Mouse (Mus musculus): Measurements from ENCODE around the gene Kcnk15. TPM values are rescaled to one million over a fixed set of nuclear protein-coding genes. Genes with fewer than 3 reads are reported as not detected.

Kcnk15 gene
- polyA plus RNA-seq, 1 experiment from 2014 or later = not detected

DNA sequence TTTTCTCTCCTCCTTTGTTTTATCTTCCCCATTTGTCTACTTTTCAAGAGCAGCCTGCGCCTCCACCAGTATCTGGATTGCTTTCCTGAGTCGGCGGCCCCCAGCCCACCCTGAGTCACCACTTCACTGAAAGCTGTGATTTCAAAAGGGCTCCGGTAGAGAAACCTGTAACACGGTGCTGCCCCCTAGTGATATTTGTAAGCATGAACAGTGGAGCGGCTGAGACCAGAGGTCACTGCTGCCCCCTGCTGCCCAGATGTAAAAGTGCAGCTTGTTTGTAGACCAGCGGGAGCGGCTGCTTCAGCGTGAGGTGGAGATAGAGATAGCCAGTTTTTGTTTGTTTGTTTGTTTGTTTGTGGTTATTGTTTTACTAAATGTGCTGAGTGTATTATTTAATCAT is 15.4 kb upstream of the Kcnk15 start:
- no peaks in the 10 kb centered on the region for H3K36me3 ChIP-seq
- H3K4me3 ChIP-seq = no peak overlapping the region
- H3K4me1 ChIP-seq = no peaks in the 10 kb centered on the region
- no peaks in the 10 kb centered on the region for H3K9me3 ChIP-seq
- H3K9ac ChIP-seq = no peak overlapping the region
- 24% methylated on average over 9 of the region's 9 CpGs for WGBS
- no peak overlapping the region for H3K4me2 ChIP-seq (replicated peaks)
- no peak for ATAC-seq (ENCODE audit: low FRiP score, low read depth)
- no peak overlapping the region for H3K27ac ChIP-seq
- H3K27me3 ChIP-seq = no peaks in the 10 kb centered on the region

DNA sequence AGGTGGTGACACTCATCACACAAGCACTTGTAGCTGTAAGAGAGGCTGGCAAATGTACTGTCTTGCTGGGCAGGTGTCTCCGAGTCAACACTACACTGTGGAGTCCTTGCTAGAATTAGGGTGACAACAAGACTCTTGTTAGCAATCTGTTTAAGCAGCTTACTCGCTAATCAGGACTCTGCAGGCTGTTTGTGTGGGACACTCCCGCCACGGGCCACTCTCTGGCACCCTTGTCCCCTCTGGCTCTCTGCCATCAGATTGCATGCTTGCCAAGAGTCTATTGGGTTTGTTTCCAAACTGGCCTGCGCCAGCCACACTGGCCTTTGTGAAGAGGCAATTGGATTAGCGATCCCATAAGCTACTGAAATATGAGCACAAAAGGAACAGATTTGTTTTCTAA is 13.9 kb upstream of the Kcnk15 start:
- no peaks in the 10 kb centered on the region for H3K9me3 ChIP-seq
- H3K4me3 ChIP-seq = no peak overlapping the region
- no peak overlapping the region for H3K27ac ChIP-seq
- H3K9ac ChIP-seq = no peak overlapping the region
- no peak for ATAC-seq (ENCODE audit: low FRiP score, low read depth)
- H3K4me2 ChIP-seq (replicated peaks) = no peak overlapping the region
- H3K4me1 ChIP-seq = no peaks in the 10 kb centered on the region
- no peaks in the 10 kb centered on the region for H3K36me3 ChIP-seq
- 68% methylated on average over 6 of the region's 6 CpGs for WGBS
- no peaks in the 10 kb centered on the region for H3K27me3 ChIP-seq

DNA sequence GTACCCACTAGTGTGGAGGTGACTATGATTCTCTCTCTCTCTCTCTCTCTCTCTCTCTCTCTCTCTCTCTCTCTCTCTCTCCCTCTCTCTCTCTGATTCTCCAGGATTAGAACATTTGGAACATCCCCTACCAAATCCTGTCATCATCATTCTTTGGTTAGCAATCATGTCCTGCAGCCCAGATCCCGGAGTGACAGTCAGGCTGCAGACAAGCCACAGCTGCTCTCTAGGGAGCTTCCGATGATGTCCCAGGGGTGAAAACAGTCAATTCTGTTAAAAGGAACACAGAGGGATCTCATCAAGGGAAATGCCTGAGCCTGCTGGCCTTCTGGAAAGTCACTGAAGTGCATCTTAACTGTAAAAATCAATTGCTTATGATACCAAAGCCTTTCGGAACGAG is 11.4 kb upstream of the Kcnk15 start:
- 73% methylated on average over 4 of the region's 4 CpGs for WGBS
- no peaks in the 10 kb centered on the region for H3K9me3 ChIP-seq
- H3K4me1 ChIP-seq = no peaks in the 10 kb centered on the region
- H3K4me3 ChIP-seq = no peak overlapping the region
- no peak overlapping the region for H3K9ac ChIP-seq
- no peak overlapping the region for H3K27ac ChIP-seq
- no peaks in the 10 kb centered on the region for H3K36me3 ChIP-seq
- no peak overlapping the region for H3K4me2 ChIP-seq (replicated peaks)
- no peak for ATAC-seq (ENCODE audit: low FRiP score, low read depth)
- H3K27me3 ChIP-seq = no peaks in the 10 kb centered on the region

DNA sequence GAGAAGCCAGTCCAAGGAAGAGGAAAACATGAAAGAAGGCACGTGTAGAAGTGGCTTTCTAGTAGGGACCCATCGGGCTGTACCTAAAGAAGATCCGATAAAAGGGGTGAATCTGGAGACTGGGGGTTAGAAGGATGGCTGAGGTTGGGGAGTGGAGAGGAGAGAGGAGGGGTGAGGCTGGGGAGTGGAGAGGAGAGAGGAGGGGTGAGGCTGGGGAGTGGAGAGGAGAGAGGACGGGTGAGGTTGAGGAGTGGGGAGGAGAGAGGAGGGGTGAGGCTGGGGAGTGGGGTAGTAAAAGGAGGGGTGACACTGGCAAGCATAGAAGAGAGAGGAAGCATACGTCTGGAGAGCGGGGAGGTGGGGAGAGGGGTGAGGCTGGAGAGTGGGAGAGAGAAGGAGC is 3.8 kb downstream of the Kcnk15 start:
- Histone ChIP-seq H3K4me1 (peaks cover 4% of the 10 kb centered on the region; the same call in 1 of the 2 replicates), H3K9me3 (no peaks in the 10 kb centered on the region), H3K27ac (no peak overlapping the region), H3K4me3 (no peak overlapping the region), H3K9ac (no peak overlapping the region), H3K27me3 (peaks cover 96% of the 10 kb centered on the region), H3K36me3 (no peaks in the 10 kb centered on the region), H3K4me2 (replicated peaks) (no peak overlapping the region)
- ATAC-seq (ENCODE audit: low FRiP score, low read depth) = no peak
- 72% methylated on average over 6 of the region's 6 CpGs for WGBS

DNA sequence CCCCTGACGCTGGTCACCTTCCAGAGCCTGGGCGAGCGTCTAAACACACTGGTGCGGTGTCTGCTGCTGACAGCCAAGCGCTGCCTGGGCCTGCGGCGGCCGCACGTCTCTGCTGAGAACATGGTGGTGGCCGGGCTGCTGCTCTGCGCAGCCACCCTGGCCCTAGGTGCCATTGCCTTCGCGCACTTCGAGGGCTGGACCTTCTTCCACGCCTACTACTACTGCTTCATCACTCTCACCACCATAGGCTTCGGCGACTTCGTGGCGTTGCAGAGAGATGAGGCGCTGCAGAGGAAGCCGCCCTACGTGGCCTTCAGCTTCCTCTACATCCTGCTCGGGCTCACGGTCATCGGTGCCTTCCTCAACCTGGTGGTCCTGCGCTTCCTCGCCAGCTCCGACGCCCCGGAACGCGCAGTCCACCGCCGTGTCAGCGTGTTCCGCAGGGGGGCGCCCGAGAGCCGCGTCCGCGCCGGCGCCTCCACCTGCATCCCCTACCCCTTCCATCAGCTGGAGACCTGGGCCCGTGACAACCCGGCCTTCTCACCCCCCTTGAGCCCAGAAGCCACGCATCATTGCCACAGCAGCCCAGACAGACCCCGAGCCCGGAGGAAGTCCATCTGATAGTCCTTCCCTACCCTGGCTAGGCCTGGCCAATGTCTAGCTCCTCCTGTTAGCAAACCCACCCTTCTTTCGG is 5.0 kb downstream of the Kcnk15 start:
- H3K27me3 ChIP-seq = peaks cover 97% of the 10 kb centered on the region
- ATAC-seq (ENCODE audit: low FRiP score, low read depth) = no peak
- H3K9me3 ChIP-seq = no peaks in the 10 kb centered on the region
- H3K27ac ChIP-seq = no peak overlapping the region
- peak overlapping the region; percentile 48 for H3K4me2 ChIP-seq (replicated peaks)
- 12% methylated on average over 50 of the region's 50 CpGs for WGBS
- peaks cover 4% of the 10 kb centered on the region; the same call in 1 of the 2 replicates for H3K4me1 ChIP-seq
- H3K36me3 ChIP-seq = no peaks in the 10 kb centered on the region
- H3K9ac ChIP-seq = no peak overlapping the region
- H3K4me3 ChIP-seq = peak overlapping the region; percentile 17; the same call in 1 of the 2 replicates

DNA sequence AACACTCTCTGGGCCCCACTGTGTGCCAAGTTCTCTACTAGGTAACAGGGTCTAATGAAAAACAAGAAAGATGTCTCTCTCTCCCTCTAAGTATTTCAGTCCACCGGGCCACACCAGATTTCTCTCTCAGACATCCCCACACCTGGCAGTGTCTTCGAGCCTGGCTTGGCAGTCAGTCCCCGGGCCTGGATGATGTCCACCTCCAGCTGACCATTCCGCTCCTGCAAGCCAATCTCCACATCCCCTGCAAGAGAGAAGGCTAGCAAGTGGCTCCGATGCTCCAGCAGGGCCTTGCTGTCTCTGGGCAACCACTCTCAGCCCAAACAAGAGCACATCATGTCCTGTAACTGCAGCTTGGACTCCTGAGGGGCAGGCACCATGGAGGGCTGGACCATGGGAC is 11.9 kb downstream of the Kcnk15 start:
- H3K36me3 ChIP-seq = no peaks in the 10 kb centered on the region
- no peak overlapping the region for H3K27ac ChIP-seq
- peaks cover 70% of the 10 kb centered on the region for H3K27me3 ChIP-seq
- H3K9ac ChIP-seq = no peak overlapping the region
- no peak overlapping the region for H3K4me3 ChIP-seq
- no peaks in the 10 kb centered on the region for H3K4me1 ChIP-seq
- no peak overlapping the region for H3K4me2 ChIP-seq (replicated peaks)
- no peak for ATAC-seq (ENCODE audit: low FRiP score, low read depth)
- WGBS = 93% methylated on average over 5 of the region's 5 CpGs
- H3K9me3 ChIP-seq = no peaks in the 10 kb centered on the region

DNA sequence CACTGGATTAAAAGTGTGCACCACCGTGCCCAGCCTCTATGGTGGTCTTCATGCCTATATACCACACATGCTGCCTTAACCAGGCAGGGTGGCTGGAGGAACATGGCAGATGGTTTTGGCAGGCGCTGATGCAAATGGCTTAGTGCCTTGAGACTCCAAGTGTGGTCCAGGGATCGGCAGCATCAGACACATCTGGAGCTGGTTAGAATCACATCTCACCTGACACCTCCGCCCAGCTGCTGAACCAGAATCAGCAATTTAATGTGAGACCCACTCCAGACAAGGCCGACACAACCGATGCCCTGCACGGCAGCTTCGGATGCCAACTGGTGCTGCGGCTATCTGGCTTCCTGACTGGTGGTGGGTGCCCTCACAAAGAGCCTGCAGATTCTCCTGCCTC is 12.6 kb downstream of the Kcnk15 start:
- Histone ChIP-seq H3K36me3 (no peaks in the 10 kb centered on the region), H3K27me3 (peaks cover 67% of the 10 kb centered on the region), H3K9ac (no peak overlapping the region), H3K4me1 (peaks cover 5% of the 10 kb centered on the region; the same call in 1 of the 2 replicates), H3K4me2 (replicated peaks) (no peak overlapping the region), H3K9me3 (no peaks in the 10 kb centered on the region), H3K4me3 (no peak overlapping the region), H3K27ac (no peak overlapping the region)
- no peak for ATAC-seq (ENCODE audit: low FRiP score, low read depth)
- 32% methylated on average over 9 of the region's 9 CpGs for WGBS

DNA sequence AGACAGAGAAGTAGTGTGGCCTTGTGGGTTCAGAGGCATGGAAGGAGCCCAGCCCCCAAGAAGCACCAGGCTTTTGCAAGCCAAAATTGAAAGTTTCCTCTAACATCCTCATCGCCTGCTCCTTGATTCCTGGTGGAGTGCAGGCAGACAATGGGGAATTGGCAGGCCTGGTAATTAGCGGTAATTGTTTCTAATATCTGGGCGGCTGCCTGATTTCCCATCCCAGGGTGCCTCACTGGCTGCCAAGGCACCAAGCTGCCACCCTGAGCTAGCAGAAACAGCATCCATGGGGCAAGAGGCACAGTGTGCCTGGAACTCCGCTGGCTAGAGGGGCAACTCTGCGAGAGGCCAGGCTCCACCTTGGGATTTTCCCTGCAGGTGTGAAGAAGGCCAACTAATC is 16.3 kb downstream of the Kcnk15 start:
- no peak for ATAC-seq (ENCODE audit: low FRiP score, low read depth)
- 58% methylated on average over 5 of the region's 5 CpGs for WGBS
- peaks cover 34% of the 10 kb centered on the region for H3K27me3 ChIP-seq

DNA sequence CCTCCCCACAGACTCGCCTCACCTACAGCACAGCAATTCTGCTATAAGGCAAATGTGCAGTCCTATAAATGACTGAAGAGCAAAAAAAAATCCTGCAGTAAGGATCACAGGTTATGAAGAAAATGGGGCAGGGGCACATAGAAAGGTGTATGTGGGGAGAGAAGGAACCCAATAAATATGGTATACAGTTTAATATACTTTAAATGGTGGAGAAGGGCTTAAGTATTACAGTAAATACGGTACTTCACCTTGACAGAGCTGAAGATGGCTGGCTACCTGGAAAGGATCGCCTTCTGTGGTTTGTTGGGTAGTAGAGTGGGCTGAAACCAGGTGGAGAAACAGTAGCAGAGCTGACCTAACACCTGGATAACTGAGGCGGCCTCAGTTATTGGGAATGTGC is 17.8 kb downstream of the Kcnk15 start:
- no peaks in the 10 kb centered on the region for H3K36me3 ChIP-seq
- no peak overlapping the region for H3K27ac ChIP-seq
- H3K9ac ChIP-seq = no peak overlapping the region
- WGBS = 80% methylated on average over 4 of the region's 4 CpGs
- no peak overlapping the region for H3K4me3 ChIP-seq
- H3K27me3 ChIP-seq = peaks cover 28% of the 10 kb centered on the region
- H3K4me1 ChIP-seq = peaks cover 12% of the 10 kb centered on the region
- H3K9me3 ChIP-seq = no peaks in the 10 kb centered on the region
- ATAC-seq (ENCODE audit: low FRiP score, low read depth) = no peak
- H3K4me2 ChIP-seq (replicated peaks) = no peak overlapping the region

More for the DNA sequence above, 16.3 kb downstream of the Kcnk15 start:
- Histone ChIP-seq H3K36me3 (no peaks in the 10 kb centered on the region), H3K4me1 (peaks cover 5% of the 10 kb centered on the region; the same call in 1 of the 2 replicates), H3K27ac (no peak overlapping the region), H3K9me3 (no peaks in the 10 kb centered on the region), H3K4me3 (no peak overlapping the region), H3K9ac (no peak overlapping the region), H3K4me2 (replicated peaks) (no peak overlapping the region)

DNA sequence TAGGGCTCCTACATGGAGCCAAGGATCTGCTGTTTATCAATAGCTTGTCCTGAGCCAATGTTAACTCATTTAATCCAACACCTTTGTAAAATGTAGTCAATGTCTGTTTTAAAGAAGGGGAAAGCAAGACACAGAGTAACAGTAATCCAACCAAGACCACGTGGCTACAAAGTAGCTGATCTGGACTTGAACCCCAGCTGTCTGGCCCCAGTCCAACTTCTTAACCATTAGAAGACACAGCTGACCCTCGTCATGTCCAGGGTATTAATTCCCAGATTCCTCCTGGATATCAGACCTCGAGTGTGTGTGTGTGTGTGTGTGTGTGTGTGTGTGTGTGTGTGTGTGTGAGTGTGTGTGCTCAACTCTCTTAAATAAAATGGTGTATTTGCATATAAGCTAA is 18.5 kb downstream of the Kcnk15 start:
- no peak overlapping the region for H3K9ac ChIP-seq
- H3K4me3 ChIP-seq = no peak overlapping the region
- no peaks in the 10 kb centered on the region for H3K9me3 ChIP-seq
- no peak overlapping the region for H3K27ac ChIP-seq
- H3K4me1 ChIP-seq = peaks cover 12% of the 10 kb centered on the region
- no peaks in the 10 kb centered on the region for H3K36me3 ChIP-seq
- peaks cover 22% of the 10 kb centered on the region for H3K27me3 ChIP-seq
- H3K4me2 ChIP-seq (replicated peaks) = no peak overlapping the region
- 43% methylated on average over 3 of the region's 3 CpGs for WGBS
- ATAC-seq (ENCODE audit: low FRiP score, low read depth) = no peak

DNA sequence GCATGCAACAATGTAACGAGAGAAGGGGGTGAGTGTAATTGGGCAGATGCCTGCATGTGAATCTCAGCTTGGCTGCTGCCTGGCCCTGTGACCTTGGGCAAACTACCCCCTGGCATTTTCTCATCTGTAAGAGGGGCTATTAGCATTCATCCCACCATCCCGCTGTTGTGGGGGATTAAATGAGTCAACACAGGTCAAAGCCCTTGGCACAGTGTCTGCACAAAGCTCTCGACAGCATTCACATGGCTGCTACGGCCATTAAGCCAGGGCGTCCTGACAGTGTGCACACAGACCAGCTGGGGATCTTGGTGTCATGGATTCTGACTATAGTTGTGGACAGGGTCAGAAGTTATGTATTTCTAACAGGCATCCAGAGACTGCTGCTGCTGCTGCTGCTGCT is 21.4 kb downstream of the Kcnk15 start:
- Histone ChIP-seq H3K4me3 (no peak overlapping the region), H3K36me3 (no peaks in the 10 kb centered on the region), H3K9ac (no peak overlapping the region), H3K27me3 (peaks cover 9% of the 10 kb centered on the region), H3K9me3 (no peaks in the 10 kb centered on the region), H3K27ac (no peak overlapping the region), H3K4me2 (replicated peaks) (no peak overlapping the region), H3K4me1 (peaks cover 12% of the 10 kb centered on the region)
- no peak for ATAC-seq (ENCODE audit: low FRiP score, low read depth)
- whole genome bisulfite sequencing = 45% methylated on average over 5 of the region's 5 CpGs

DNA sequence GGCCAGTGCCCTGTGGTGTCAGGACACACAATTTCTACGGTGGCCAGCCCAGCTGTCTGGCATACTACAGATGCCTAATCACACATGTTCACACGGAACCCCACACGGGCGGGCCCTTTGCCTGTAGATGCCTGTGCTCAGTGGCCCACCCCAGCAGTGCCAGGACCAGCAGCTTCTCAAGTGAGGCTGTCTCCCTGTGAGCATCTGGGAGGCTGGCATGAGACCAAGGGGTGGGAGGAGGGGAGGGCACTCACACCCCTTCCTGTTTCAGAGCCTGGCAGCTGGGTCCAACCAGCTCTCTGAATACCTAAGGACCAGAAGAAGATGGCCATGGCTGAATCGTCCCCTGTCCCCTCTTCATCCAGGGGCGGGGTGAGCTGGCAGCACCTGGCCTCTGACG is 22.0 kb downstream of the Kcnk15 start:
- H3K4me2 ChIP-seq (replicated peaks) = no peak overlapping the region
- H3K27me3 ChIP-seq = peaks cover 3% of the 10 kb centered on the region
- H3K4me3 ChIP-seq = no peak overlapping the region
- H3K36me3 ChIP-seq = no peaks in the 10 kb centered on the region
- 71% methylated on average over 7 of the region's 7 CpGs for WGBS
- no peaks in the 10 kb centered on the region for H3K9me3 ChIP-seq
- no peak overlapping the region for H3K27ac ChIP-seq
- H3K9ac ChIP-seq = no peak overlapping the region
- no peak for ATAC-seq (ENCODE audit: low FRiP score, low read depth)
- H3K4me1 ChIP-seq = peaks cover 11% of the 10 kb centered on the region

Measured in limb, embryonic 13.5 days (tissue).